Mouse (Mus musculus) erythroblast, adult 5-6 weeks (primary cell): Measurements from ENCODE around the gene Urm1. TPM values are rescaled to one million over a fixed set of nuclear protein-coding genes. Genes with fewer than 3 reads are reported as not detected.

Source experiments
- total RNA-seq, 2 experiments: library from RNA; stranded (forward) in 1 of 2; stranded (reverse) in 1 of 2; fragments of 150-400 nt in 1 of 2; fragments of 200-764, 138-1000 nt in 1 of 2; gene quantifications; 2 replicates each; pipeline versions ENCODE4 v1.2.3 to v1.2.4; 2015 to 2017; ENCODE audit warnings: low replicate concordance in 2 of 2

Gene Urm1
- total RNA-seq, 2 experiments from 2014 or later: 5.4 to 8.9 TPM

Other genes starting within 250 kb of the Urm1 start
- gene Rapgef1, start 200.4 kb upstream of the Urm1 start, total RNA-seq (2015; ENCODE audit: low replicate concordance): 7.5 and 8.5 TPM in 2 replicates
- 7.3 and 13.0 TPM in 2 replicates for gene Rapgef1, start 200.4 kb upstream of the Urm1 start, total RNA-seq (2017; ENCODE audit: low replicate concordance)
- not detected in 2 replicates for gene Gm13420, start 68.4 kb upstream of the Urm1 start, total RNA-seq (2015; ENCODE audit: low replicate concordance)
- gene Gm13420, start 68.4 kb upstream of the Urm1 start, total RNA-seq (2017; ENCODE audit: low replicate concordance): not detected in 2 replicates
- not detected in 2 replicates for gene Gm13547, start 60.8 kb upstream of the Urm1 start, total RNA-seq (2015; ENCODE audit: low replicate concordance)
- 1.3 TPM in 1 of 2 replicates, not detected in the other for gene Gm13547, start 60.8 kb upstream of the Urm1 start, total RNA-seq (2017; ENCODE audit: low replicate concordance)
- gene Coq4, start 32.6 kb upstream of the Urm1 start, total RNA-seq (2015; ENCODE audit: low replicate concordance): 2.3 and 9.2 TPM in 2 replicates
- 1.8 and 2.2 TPM in 2 replicates for gene Coq4, start 32.6 kb upstream of the Urm1 start, total RNA-seq (2017; ENCODE audit: low replicate concordance)
- 25.1 and 27.7 TPM in 2 replicates for gene Trub2, start 31.6 kb upstream of the Urm1 start, total RNA-seq (2015; ENCODE audit: low replicate concordance)
- gene Trub2, start 31.6 kb upstream of the Urm1 start, total RNA-seq (2017; ENCODE audit: low replicate concordance): 29.7 and 31.1 TPM in 2 replicates
- gene Slc27a4, start 17.4 kb upstream of the Urm1 start, total RNA-seq (2015; ENCODE audit: low replicate concordance): 1.9 and 4.2 TPM in 2 replicates
- gene Slc27a4, start 17.4 kb upstream of the Urm1 start, total RNA-seq (2017; ENCODE audit: low replicate concordance): 5.1 and 9.8 TPM in 2 replicates
- gene Cercam, start 49.1 kb downstream of the Urm1 start, total RNA-seq (2015; ENCODE audit: low replicate concordance): 16.9 and 19.4 TPM in 2 replicates
- 18.8 and 20.8 TPM in 2 replicates for gene Cercam, start 49.1 kb downstream of the Urm1 start, total RNA-seq (2017; ENCODE audit: low replicate concordance)
- 25.2 and 25.9 TPM in 2 replicates for gene Odf2, start 69.1 kb downstream of the Urm1 start, total RNA-seq (2015; ENCODE audit: low replicate concordance)
- 51.4 and 68.7 TPM in 2 replicates for gene Odf2, start 69.1 kb downstream of the Urm1 start, total RNA-seq (2017; ENCODE audit: low replicate concordance)
- gene Gle1, start 115.4 kb downstream of the Urm1 start, total RNA-seq (2015; ENCODE audit: low replicate concordance): 3.5 and 12.1 TPM in 2 replicates
- 16.0 and 23.0 TPM in 2 replicates for gene Gle1, start 115.4 kb downstream of the Urm1 start, total RNA-seq (2017; ENCODE audit: low replicate concordance)
- gene Sptan1, start 145.5 kb downstream of the Urm1 start, total RNA-seq (2015; ENCODE audit: low replicate concordance): 16.5 TPM in 2 replicates
- 18.1 and 21.6 TPM in 2 replicates for gene Sptan1, start 145.5 kb downstream of the Urm1 start, total RNA-seq (2017; ENCODE audit: low replicate concordance)
- gene Wdr34, start 228.8 kb downstream of the Urm1 start, total RNA-seq (2015; ENCODE audit: low replicate concordance): 3.5 and 4.6 TPM in 2 replicates
- gene Wdr34, start 228.8 kb downstream of the Urm1 start, total RNA-seq (2017; ENCODE audit: low replicate concordance): 0.09 and 0.84 TPM in 2 replicates
- gene Set, start 237.3 kb downstream of the Urm1 start, total RNA-seq (2015; ENCODE audit: low replicate concordance): 50.0 and 56.0 TPM in 2 replicates
- 143 and 233 TPM in 2 replicates for gene Set, start 237.3 kb downstream of the Urm1 start, total RNA-seq (2017; ENCODE audit: low replicate concordance)